Mouse (Mus musculus): Measurements from ENCODE around the gene Kalrn. TPM values are rescaled to one million over a fixed set of nuclear protein-coding genes. Genes with fewer than 3 reads are reported as not detected.

The Kalrn gene
- total RNA-seq, 2 experiments from 2014 or later = 1.1 TPM; not detected in 1

- no peak for ATAC-seq (replicated peaks; ENCODE audit: low FRiP score, poor library complexity, severe bottlenecking)
These were observed 197.0 kb downstream of the Kalrn start for GRCm38 (mm10) chr16:34376166-34376857.

- ATAC-seq (replicated peaks; ENCODE audit: low FRiP score, poor library complexity, severe bottlenecking) = no peak
These were observed 199.8 kb downstream of the Kalrn start for GRCm38 (mm10) chr16:34373519-34373918.

- no peak for ATAC-seq (replicated peaks; ENCODE audit: low FRiP score, poor library complexity, severe bottlenecking)
These were observed 201.1 kb downstream of the Kalrn start for GRCm38 (mm10) chr16:34372103-34372741.

GRCm38 (mm10) chr16:34359206-34359605 lies 214.1 kb downstream of the Kalrn start:
- no peak for ATAC-seq (replicated peaks; ENCODE audit: low FRiP score, poor library complexity, severe bottlenecking)

- no peak for ATAC-seq (replicated peaks; ENCODE audit: low FRiP score, poor library complexity, severe bottlenecking)
These were observed 217.8 kb downstream of the Kalrn start for GRCm38 (mm10) chr16:34355547-34355946.

GRCm38 (mm10) chr16:34354042-34354441 lies 219.3 kb downstream of the Kalrn start:
- ATAC-seq (replicated peaks; ENCODE audit: low FRiP score, poor library complexity, severe bottlenecking) = no peak

- ATAC-seq (replicated peaks; ENCODE audit: low FRiP score, poor library complexity, severe bottlenecking) = no peak
These were observed 220.6 kb downstream of the Kalrn start for GRCm38 (mm10) chr16:34352747-34353146.

DNA sequence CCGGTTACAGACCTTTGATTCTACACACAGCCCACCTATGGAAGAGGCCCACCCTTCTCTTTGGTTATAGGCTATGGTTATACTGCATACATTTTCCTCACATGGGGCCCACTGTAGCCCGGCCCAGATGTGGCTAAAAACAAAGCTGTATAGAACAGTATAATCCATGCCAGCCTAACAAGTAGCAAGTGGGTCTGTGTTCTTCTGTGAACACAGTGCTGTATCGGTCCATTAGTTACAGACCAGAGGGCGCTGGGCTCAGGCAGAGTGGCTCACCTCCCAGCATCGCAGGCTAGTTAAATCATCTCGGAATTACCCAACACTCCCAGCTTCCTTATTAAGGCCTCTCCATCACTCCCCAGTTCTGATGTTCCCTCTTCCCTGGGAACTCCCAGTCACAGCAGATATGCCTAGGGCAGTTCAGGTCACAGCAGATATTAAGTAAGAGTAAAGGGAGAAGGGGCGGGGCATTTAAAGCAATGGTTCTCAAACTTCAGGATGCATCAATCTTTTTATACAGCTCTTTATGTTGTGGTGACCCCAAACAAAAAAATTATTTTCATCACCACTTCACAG lies 221.7 kb downstream of the Kalrn start:
- no peak for ATAC-seq (replicated peaks; ENCODE audit: low FRiP score, poor library complexity, severe bottlenecking)

DNA sequence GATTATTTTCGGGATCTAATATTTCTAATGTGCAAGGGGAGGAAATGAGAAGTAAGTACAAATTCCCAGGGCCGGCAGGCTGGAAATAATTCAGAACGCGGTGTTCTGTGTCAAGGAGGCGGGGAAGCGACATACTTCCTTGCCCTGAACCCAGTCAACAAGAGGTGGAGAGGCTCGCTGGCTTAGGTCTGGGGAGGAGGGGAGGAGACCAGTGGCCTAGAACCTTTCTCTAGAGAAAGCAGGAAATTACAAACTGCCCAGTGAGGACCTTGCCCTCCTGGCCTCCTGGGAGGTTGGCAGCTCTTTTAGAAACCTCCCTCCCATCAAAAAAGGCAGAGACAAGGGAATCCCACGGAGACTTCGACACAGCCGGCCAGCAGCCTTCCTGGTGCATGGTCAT lies 225.8 kb downstream of the Kalrn start:
- ATAC-seq (replicated peaks; ENCODE audit: low FRiP score, poor library complexity, severe bottlenecking) = no peak

GRCm38 (mm10) chr16:34344895-34345876 lies 228.1 kb downstream of the Kalrn start:
- no peak for ATAC-seq (replicated peaks; ENCODE audit: low FRiP score, poor library complexity, severe bottlenecking)

DNA sequence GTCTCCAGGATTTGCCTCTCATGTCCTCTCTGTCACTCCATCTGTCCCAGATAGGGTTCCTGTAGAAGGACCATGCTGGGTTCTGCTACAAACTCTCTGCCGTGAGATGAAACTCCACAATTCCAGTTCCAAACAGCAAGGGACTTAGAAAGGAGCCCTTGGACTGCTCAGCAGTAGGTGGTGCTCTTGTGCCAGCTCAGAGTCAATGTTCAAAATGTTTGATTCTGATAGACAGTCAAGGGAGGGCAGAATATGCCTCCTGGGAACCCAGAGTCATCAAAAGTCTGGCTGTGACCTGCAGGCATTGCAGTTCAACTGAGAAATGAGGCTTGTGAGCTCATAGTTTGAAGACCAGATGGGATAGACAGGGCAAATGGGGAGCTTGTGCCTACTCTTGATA lies 229.4 kb downstream of the Kalrn start:
- ATAC-seq (replicated peaks; ENCODE audit: low FRiP score, poor library complexity, severe bottlenecking) = no peak

DNA sequence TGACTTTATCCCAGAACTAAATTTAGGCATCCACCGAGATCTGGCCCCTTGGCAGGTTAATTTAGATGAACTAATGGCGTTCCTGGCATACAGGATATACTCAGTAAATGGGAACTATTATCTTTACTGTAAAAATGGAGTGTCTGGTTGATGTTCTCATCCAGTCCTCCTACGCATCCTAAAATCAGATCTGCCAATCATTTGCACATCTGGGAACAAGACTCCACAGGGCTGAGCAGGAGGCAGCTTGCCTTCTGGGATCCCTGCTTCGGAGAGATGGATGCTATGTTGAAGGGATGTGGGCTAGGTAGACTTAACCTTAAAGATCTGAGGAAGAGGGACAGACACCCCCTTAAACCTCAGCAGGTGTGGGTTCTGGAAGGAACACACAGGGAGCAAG lies 230.2 kb downstream of the Kalrn start:
- no peak for ATAC-seq (replicated peaks; ENCODE audit: low FRiP score, poor library complexity, severe bottlenecking)

DNA sequence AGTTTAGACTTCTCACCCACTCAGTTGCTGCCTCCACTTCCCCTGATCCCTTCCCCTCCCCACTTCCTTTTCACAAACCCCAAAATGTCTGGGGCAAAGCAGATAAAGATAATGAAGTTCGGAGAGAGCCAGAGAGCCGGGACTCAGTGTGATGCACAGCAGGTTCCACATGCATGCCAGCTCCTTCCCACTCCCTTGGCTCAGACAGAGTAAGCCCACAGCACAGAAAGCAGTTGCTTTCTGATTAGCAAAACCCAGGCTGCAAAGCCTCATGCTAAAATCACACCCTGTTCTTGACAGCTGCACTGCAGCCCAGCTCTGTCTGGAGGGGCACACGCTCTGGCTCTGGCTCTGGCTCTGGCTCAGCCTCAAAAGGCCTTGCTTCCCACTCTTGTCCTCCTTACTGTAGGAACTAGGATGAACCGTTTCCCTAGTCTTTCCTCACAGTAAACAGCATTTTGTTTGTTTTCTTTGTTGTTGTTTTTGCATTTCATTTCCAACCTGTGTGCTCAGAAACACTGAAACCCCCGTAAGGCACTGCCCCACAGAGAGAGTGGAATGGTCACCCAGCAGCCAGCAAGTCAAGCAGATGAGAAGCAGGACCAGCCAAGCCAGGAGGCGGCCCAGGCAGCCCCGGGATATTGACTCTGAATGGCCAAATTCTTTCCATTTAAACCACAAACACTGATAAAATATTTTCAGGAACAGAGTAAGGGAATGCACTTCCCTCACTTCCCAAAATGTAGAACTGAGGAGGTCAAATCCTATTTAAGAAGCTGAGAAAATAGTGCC lies 230.8 kb downstream of the Kalrn start:
- ATAC-seq (replicated peaks; ENCODE audit: low FRiP score, poor library complexity, severe bottlenecking) = no peak

DNA sequence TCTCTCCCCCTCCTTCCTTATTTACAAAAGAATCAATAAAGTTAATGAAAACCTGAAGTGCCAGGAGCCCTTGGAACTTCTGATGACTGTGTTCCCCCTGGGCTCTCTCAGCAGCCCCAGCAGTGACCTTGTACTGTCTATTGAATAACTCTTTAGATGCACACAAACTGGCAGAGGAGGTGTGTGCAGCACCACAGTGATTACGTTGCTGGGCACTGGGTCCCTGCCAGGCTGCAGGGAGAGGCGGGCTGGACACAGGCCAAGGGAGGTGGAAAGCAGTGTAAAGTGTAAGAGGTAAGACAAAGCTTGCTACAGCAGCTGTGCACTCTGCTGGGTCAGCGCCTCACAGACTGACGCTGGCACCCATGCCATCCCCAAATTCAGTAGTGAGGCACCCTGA lies 238.4 kb downstream of the Kalrn start:
- ATAC-seq (replicated peaks; ENCODE audit: low FRiP score, poor library complexity, severe bottlenecking) = no peak

GRCm38 (mm10) chr16:34331630-34332029 lies 241.7 kb downstream of the Kalrn start:
- no peak for ATAC-seq (replicated peaks; ENCODE audit: low FRiP score, poor library complexity, severe bottlenecking)

DNA sequence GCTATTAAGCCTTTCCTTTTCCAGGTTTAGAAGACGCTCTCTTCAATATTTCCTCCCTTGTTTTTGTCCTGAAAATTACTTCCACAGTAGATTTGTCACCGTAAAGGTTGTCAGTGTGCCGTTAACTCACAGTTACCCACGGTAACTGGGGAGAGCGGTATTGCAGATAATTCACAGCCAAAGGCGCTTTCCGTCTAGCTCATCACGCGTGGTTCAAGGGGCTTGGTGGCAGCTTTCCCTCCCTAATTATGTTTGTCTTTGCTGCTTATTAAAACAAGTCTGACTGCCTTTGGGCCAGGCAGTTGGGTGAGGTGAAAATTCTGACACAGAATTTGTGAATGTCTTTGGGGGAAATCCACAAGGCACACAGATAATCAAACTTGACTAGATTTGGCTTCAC lies 243.5 kb downstream of the Kalrn start:
- no peak for ATAC-seq (replicated peaks; ENCODE audit: low FRiP score, poor library complexity, severe bottlenecking)

GRCm38 (mm10) chr16:34329431-34329873 lies 243.9 kb downstream of the Kalrn start:
- ATAC-seq (replicated peaks; ENCODE audit: low FRiP score, poor library complexity, severe bottlenecking) = no peak

DNA sequence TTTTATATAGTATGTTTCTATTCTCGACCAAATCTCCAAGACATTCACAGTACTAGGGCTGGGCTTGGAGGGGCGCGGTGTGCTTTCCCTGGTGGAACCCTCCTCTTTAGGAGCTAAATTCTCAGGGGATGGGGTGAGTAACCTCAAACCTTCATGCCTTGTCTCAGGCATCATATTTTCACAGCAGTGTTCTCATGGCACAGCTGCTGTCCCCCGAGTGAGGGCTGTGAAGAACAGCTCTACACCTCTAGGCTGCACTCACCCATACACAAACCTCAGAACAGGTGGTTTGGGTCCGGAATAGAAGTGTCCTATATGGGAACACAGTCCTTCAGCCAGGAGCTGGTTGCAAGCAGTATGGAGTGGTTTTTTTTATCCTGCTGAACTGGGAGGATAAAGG lies 245.4 kb downstream of the Kalrn start:
- no peak for ATAC-seq (replicated peaks; ENCODE audit: low FRiP score, poor library complexity, severe bottlenecking)

DNA sequence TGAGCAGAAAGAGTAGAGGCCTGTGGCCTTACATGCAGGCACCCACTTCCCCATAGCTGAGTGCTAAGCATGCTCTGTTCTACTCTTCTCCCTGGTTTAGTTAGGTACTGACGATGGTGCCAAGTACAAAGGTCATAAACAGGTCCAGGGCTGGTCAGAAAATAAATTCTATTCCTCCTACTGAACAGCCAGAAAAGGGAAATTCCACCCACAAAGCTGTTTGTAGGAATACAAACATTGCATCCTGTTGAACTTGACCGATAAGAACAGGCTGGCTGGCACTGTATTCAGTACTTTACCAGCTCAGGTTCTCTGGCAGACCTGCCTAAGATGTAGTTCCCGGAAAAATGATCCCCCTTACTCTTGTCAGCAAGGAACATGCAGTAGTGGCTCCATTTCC lies 247.5 kb downstream of the Kalrn start:
- no peak for ATAC-seq (replicated peaks; ENCODE audit: low FRiP score, poor library complexity, severe bottlenecking)

Measured in erythroid progenitor cell, adult 5-6 weeks (primary cell).